Mouse (Mus musculus) forebrain, embryonic 13.5 days (tissue): ENCODE data around the gene Slu7. TPM values are rescaled to one million over a fixed set of nuclear protein-coding genes. Genes with fewer than 3 reads are reported as not detected.

Source experiments
- ATAC-seq: fragments of 200-750 bp; cut with Nextera tagmentation; 2 replicates; pipeline ENCODE4 v1.8.0; 2017
- H3K27ac ChIP-seq: fragments of 300-500 bp; sonication (generic); 2 replicates; pipeline ENCODE4 v1.5.1; 2015; ENCODE audit warnings: inconsistent platforms, mild to moderate bottlenecking, moderate library complexity
- H3K27me3 ChIP-seq: fragments of 300-500 bp; sonication (generic); 2 replicates; pipeline ENCODE4 v1.6.1; 2015; ENCODE audit warnings: mild to moderate bottlenecking, inconsistent platforms
- H3K36me3 ChIP-seq: fragments of 300-500 bp; sonication (generic); 2 replicates; pipeline ENCODE4 v1.6.1; 2015; ENCODE audit warnings: mild to moderate bottlenecking, inconsistent platforms; ENCODE audit not compliant: poor library complexity, severe bottlenecking
- H3K4me1 ChIP-seq: fragments of 300-500 bp; sonication (generic); 2 replicates; pipeline ENCODE4 v1.6.1; 2015; ENCODE audit warnings: inconsistent platforms
- H3K4me2 ChIP-seq: fragments of 300-500 bp; sonication (generic); 2 replicates; pipeline ENCODE4 v1.6.1; 2015; ENCODE audit warnings: inconsistent platforms, mild to moderate bottlenecking, moderate library complexity
- H3K4me3 ChIP-seq: fragments of 300-500 bp; sonication (generic); 2 replicates; pipeline ENCODE4 v1.5.1; 2015; ENCODE audit warnings: mild to moderate bottlenecking, inconsistent platforms
- H3K9ac ChIP-seq: fragments of 300-500 bp; sonication (generic); 2 replicates; pipeline ENCODE4 v1.6.1; 2015; ENCODE audit warnings: mild to moderate bottlenecking, inconsistent platforms
- H3K9me3 ChIP-seq: fragments of 300-500 bp; sonication (generic); replicated peaks from 2 replicates; pipeline ENCODE4 v1.6.1; 2016; ENCODE audit warnings: inconsistent platforms
- WGBS: fragments of 180-500 bp; shearing (Covaris S2); methylation state at CpG from one replicate; pipeline ENCODE4 v1.1.7; 2015; 5-methylcytosine and 5-hydroxymethylcytosine counted together
- polyA plus RNA-seq: library from polyadenylated mRNA; unstranded; fragments of >200 nt; fragmentation: Nextera tagmentation; extraction: Ambion mirVana; gene quantifications from 2 replicates; pipeline ENCODE4 v1.2.1, GENCODE M21; 2015

The Slu7 gene
- polyA plus RNA-seq, 1 experiment from 2014 or later = 68.4 TPM

DNA sequence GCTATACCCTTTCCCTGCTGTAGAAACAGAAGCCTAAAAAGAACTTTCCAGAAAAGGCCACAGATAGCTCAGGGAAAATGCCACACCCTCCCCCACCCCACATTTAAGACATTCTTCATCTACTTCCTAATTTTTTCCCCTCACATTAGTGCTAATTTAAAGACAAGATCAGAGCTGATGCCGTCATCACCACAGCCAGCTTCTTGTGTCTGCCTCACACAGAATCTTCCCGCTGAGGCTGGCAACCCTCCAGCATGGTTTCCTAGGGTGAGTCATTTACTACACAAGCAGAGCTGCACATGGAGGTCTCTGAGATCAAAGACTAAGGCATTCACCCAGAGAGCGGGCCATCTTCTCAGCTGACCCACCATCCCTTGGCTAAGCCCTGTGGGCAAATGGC lies 62.0 kb downstream of the Slu7 start:
- Histone ChIP-seq H3K9me3 (no peaks in the 10 kb centered on the region; the same call in 1 of the 2 replicates), H3K4me2 (no peak overlapping the region), H3K4me1 (no peaks in the 10 kb centered on the region), H3K27ac (no peak overlapping the region), H3K4me3 (no peak overlapping the region), H3K9ac (no peak overlapping the region), H3K36me3 (no peaks in the 10 kb centered on the region), H3K27me3 (no peaks in the 10 kb centered on the region)
- no peak for ATAC-seq
- 57% methylated on average over 3 of the region's 3 CpGs for WGBS

Other genes starting within 250 kb of the Slu7 start
- 38.1 and 45.3 TPM in 2 replicates for gene Pttg1, start 7.5 kb upstream of the Slu7 start, polyA plus RNA-seq
- gene C1qtnf2, start 40.5 kb downstream of the Slu7 start, polyA plus RNA-seq = 2.2 and 2.6 TPM in 2 replicates
- 13.9 and 15.1 TPM in 2 replicates for gene Ccnjl, start 95.0 kb downstream of the Slu7 start, polyA plus RNA-seq
- gene 4933415A04Rik, start 153.3 kb downstream of the Slu7 start, polyA plus RNA-seq = 4.8 TPM in 2 replicates
- not detected in 2 replicates for gene Fabp6, start 167.8 kb downstream of the Slu7 start, polyA plus RNA-seq
- 28.4 and 28.5 TPM in 2 replicates for gene Pwwp2a, start 248.3 kb downstream of the Slu7 start, polyA plus RNA-seq